Mouse (Mus musculus): ENCODE data around the gene Sall4.

DNA sequence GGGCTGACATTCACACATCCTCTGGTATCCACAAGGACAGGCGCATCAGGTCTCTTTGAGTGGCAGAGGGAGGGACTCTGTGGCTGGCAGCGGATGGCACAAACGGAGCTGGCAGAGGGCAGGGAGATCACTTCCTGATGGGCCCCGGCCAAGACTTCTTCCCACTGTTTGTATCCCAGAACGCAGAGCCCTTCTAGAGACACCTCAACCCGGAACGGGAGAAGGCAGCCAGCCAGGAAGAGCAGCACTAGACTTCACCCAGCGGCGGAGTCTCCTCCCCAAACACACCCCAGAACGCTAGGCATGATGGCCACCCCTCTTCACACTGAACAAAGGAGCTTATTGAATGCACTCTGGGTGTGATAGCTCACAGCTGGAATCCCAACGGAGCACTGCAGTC lies 33.7 kb downstream of the Sall4 start:
- TF ChIP-seq GATA1 (IDR thresholded peaks at IDR 0.05; ENCODE audit: borderline replicate concordance, low read length): no peak
- TF ChIP-seq TAL1 (conservative IDR thresholded peaks at IDR 0.05; ENCODE audit: low read depth, low read length): no peak

Measured in G1E (cell line).